Mouse (Mus musculus) megakaryocyte, embryonic 14.5 days (primary cell): ENCODE data around the gene Cercam.
"Not testable (repeated sequence)": the region's sequence is repeated elsewhere in the genome, so short reads cannot be mapped to it uniquely, and the experiment has no call there.

ENCODE experiments used
- FLI1 ChIP-seq: IDR thresholded peaks from 2 replicates; pipeline ENCODE4 v1.6.1; 2012; ENCODE audit warnings: low read length, inconsistent platforms, mixed read lengths
- GATA1 ChIP-seq: IDR thresholded peaks from 3 replicates; pipeline ENCODE4 v1.6.1; 2012; ENCODE audit warnings: mixed read lengths, low read length, inconsistent platforms, borderline replicate concordance

DNA sequence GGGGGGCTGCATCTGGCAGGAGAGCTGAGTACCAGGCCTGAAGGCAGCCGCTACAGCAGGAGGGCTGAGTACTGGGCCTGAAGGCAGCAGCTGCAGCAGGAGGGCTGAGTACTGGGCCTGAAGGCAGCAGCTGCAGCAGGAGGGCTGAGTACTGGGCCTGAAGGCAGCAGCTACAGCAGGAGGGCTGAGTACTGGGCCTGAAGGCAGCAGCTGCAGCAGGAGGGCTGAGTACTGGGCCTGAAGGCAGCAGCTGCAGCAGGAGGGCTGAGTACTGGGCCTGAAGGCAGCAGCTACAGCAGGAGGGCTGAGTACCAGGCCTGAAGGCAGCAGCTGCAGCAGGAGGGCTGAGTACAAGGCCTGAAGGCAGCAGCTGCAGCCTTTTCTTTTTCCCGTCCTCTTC, 39.2 kb downstream of the Cercam start:
- not testable (repeated sequence) for TF ChIP-seq GATA1, FLI1
